Mouse (Mus musculus): Measurements from ENCODE around the gene Cilp.

DNA sequence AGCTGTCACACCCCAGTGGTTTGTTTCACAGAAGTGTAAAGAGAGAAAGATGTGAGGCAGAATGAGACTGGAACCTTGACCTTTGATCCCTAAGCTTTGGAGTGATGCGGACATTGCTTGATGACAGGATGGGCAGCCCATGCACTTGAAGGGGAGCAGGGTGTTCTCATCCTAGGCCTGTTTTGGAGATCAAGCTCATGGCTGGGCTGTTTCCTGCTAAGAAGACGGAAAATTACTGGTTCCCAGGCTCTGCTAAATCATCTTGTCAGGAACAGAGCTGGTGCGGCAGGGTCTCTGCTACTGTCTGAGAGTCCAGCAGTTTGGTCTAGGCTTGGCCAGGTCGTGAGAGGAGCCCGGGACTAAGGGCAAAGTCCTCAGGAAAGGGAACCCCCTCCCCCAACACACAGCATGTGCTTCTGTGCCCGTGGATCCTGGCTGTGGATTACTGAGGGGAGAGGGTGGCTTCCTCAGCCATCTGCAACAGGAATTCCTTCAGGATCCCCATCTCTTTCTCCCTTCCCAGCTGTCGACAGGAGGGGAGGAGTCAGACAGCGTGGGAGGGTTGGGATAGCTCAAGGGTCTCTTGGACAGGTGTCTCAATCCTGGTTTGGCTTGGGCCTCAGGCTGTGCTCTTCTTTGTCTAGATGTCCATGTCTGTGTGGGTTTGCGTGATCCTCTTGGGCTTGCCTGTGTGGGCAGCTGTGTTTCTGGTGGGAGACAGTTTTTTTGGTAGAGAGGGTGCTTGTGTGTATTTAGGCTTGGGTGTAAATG, 20.8 kb upstream of the Cilp start:
- TF ChIP-seq ZNF384 (IDR thresholded peaks at IDR 0.05; ENCODE audit: low read depth, low read length) (no peak), ZC3H11A (IDR thresholded peaks at IDR 0.05; ENCODE audit: borderline replicate concordance, low read depth, low read length) (no peak), MAFK (IDR thresholded peaks at IDR 0.05; ENCODE audit: insufficient read depth, low read depth, low read length) (no peak), HCFC1 (IDR thresholded peaks at IDR 0.05; ENCODE audit: borderline replicate concordance, insufficient read depth, low read length) (no peak)
